Mouse (Mus musculus) hindbrain, embryonic 13.5 days (tissue): ENCODE measurements around the gene Atxn7l2. TPM values are rescaled to one million over a fixed set of nuclear protein-coding genes. Genes with fewer than 3 reads are reported as not detected.

Experiments used
- ATAC-seq: fragments of 200-750 bp; cut with Nextera tagmentation; 2 replicates; pipeline ENCODE4 v1.8.0; 2017; ENCODE audit warnings: moderate TSS enrichment; ENCODE audit not compliant: low FRiP score
- H3K27ac ChIP-seq: fragments of 300-500 bp; sonication (generic); 2 replicates; pipeline ENCODE4 v1.5.1; 2015; ENCODE audit warnings: inconsistent platforms, mild to moderate bottlenecking, moderate library complexity
- H3K27me3 ChIP-seq: fragments of 300-500 bp; sonication (generic); 2 replicates; pipeline ENCODE4 v1.6.1; 2015; ENCODE audit warnings: mild to moderate bottlenecking, inconsistent platforms
- H3K36me3 ChIP-seq: fragments of 300-500 bp; sonication (generic); 2 replicates; pipeline ENCODE4 v1.6.1; 2015; ENCODE audit warnings: mild to moderate bottlenecking, inconsistent platforms
- H3K4me1 ChIP-seq: fragments of 300-500 bp; sonication (generic); replicated peaks from 2 replicates; pipeline ENCODE4 v1.6.1; 2015; ENCODE audit warnings: inconsistent platforms
- H3K4me2 ChIP-seq: fragments of 300-500 bp; sonication (generic); 2 replicates; pipeline ENCODE4 v1.6.1; 2015; ENCODE audit warnings: inconsistent platforms, mild to moderate bottlenecking, moderate library complexity
- H3K4me3 ChIP-seq: fragments of 300-500 bp; sonication (generic); 2 replicates; pipeline ENCODE4 v1.5.1; 2015; ENCODE audit warnings: mild to moderate bottlenecking, inconsistent platforms
- H3K9ac ChIP-seq: fragments of 300-500 bp; sonication (generic); 2 replicates; pipeline ENCODE4 v1.6.1; 2015; ENCODE audit warnings: mild to moderate bottlenecking, inconsistent platforms
- H3K9me3 ChIP-seq: fragments of 300-500 bp; sonication (generic); 2 replicates; pipeline ENCODE4 v1.6.1; 2016; ENCODE audit warnings: inconsistent platforms
- WGBS: fragments of 180-500 bp; shearing (Covaris S2); methylation state at CpG from one replicate; pipeline ENCODE4 v1.1.7; 2015; 5-methylcytosine and 5-hydroxymethylcytosine counted together
- polyA plus RNA-seq: library from polyadenylated mRNA; unstranded; fragments of >200 nt; fragmentation: Nextera tagmentation; extraction: Ambion mirVana; gene quantifications from 2 replicates; pipeline ENCODE4 v1.2.1, GENCODE M21; 2015

The Atxn7l2 gene
- polyA plus RNA-seq, 1 experiment from 2014 or later = 26.2 TPM

- H3K4me2 ChIP-seq = no peak overlapping the region; the same call in 1 of the 2 replicates
- WGBS = 14% methylated on average over 10 of the region's 10 CpGs
- no peak overlapping the region for H3K4me3 ChIP-seq
- no peaks in the 10 kb centered on the region for H3K36me3 ChIP-seq
- H3K27ac ChIP-seq = peak overlapping the region; percentile 93
- H3K9me3 ChIP-seq = no peaks in the 10 kb centered on the region
- peaks cover 50% of the 10 kb centered on the region for H3K4me1 ChIP-seq
- ATAC-seq = peak; percentile 41
- H3K9ac ChIP-seq = peak overlapping the region; percentile 51; the same call in 1 of the 2 replicates
- H3K27me3 ChIP-seq = 0 out of 2 replicates have a peak, but pooled peaks cover 5% of the 10 kb centered on the region
These were observed 45.0 kb downstream of the Atxn7l2 start for GRCm38 (mm10) chr3:108165532-108166315.

- H3K27me3 ChIP-seq = 0 out of 2 replicates have a peak, but pooled peaks cover 5% of the 10 kb centered on the region
- peak overlapping the region; percentile 93 for H3K27ac ChIP-seq
- H3K9ac ChIP-seq = peak overlapping the region; percentile 59; the same call in 1 of the 2 replicates
- H3K4me1 ChIP-seq = peaks cover 50% of the 10 kb centered on the region
- peak overlapping the region; percentile 22 for H3K4me3 ChIP-seq
- H3K36me3 ChIP-seq = no peaks in the 10 kb centered on the region
- peak; percentile 61 for ATAC-seq
- H3K4me2 ChIP-seq = peak overlapping the region; percentile 50
- 15% methylated on average over 9 of the region's 9 CpGs for WGBS
- H3K9me3 ChIP-seq = no peaks in the 10 kb centered on the region
These were observed 45.9 kb downstream of the Atxn7l2 start for GRCm38 (mm10) chr3:108164807-108165206.

- 72% methylated on average over 5 of the region's 5 CpGs for WGBS
- no peak overlapping the region for H3K4me3 ChIP-seq
- no peak overlapping the region for H3K27ac ChIP-seq
- no peaks in the 10 kb centered on the region for H3K9me3 ChIP-seq
- no peak overlapping the region for H3K9ac ChIP-seq
- no peaks in the 10 kb centered on the region for H3K36me3 ChIP-seq
- ATAC-seq = no peak
- H3K4me1 ChIP-seq = peaks cover 48% of the 10 kb centered on the region
- H3K27me3 ChIP-seq = 0 out of 2 replicates have a peak, but pooled peaks cover 5% of the 10 kb centered on the region
- no peak overlapping the region for H3K4me2 ChIP-seq
These were observed 46.6 kb downstream of the Atxn7l2 start for GRCm38 (mm10) chr3:108164091-108164490.

GRCm38 (mm10) chr3:108158383-108159037 is 52.2 kb downstream of the Atxn7l2 start:
- Histone ChIP-seq H3K4me2 (no peak overlapping the region), H3K4me3 (no peak overlapping the region), H3K9ac (peak overlapping the region; percentile 36; the same call in 1 of the 2 replicates), H3K4me1 (peaks cover 25% of the 10 kb centered on the region), H3K27ac (peak overlapping the region; percentile 77), H3K36me3 (no peaks in the 10 kb centered on the region), H3K9me3 (no peaks in the 10 kb centered on the region), H3K27me3 (0 out of 2 replicates have a peak, but pooled peaks cover 5% of the 10 kb centered on the region)
- whole genome bisulfite sequencing = 53% methylated on average over 9 of the region's 9 CpGs
- ATAC-seq = peak; percentile 58

GRCm38 (mm10) chr3:108154656-108155055 is 56.1 kb downstream of the Atxn7l2 start, which contains the start of gene Gpr61:
TSS of gene Gpr61 (minus strand) at chr3:108154882.
- peak within 1 kb of the TSS; percentile 37 for H3K4me3 ChIP-seq
- WGBS = 45% methylated on average over 4 of the region's 4 CpGs
- peak within 1 kb of the TSS; percentile 76 for H3K27ac ChIP-seq
- no peaks in the 10 kb centered on the region for H3K27me3 ChIP-seq
- peaks cover 25% of the 10 kb centered on the region for H3K4me1 ChIP-seq
- no peaks in the 10 kb centered on the region for H3K9me3 ChIP-seq
- peak within 1 kb of the TSS; percentile 50 for H3K4me2 ChIP-seq
- peak; percentile 31; the same call in 1 of the 2 replicates for ATAC-seq
- no peaks in the 10 kb centered on the region for H3K36me3 ChIP-seq
- H3K9ac ChIP-seq = peak within 1 kb of the TSS; percentile 68

- Histone ChIP-seq H3K27ac (no peak overlapping the region), H3K4me1 (peaks cover 12% of the 10 kb centered on the region), H3K36me3 (no peaks in the 10 kb centered on the region), H3K27me3 (no peaks in the 10 kb centered on the region), H3K9ac (no peak overlapping the region), H3K4me3 (no peak overlapping the region), H3K9me3 (no peaks in the 10 kb centered on the region), H3K4me2 (no peak overlapping the region)
- WGBS = 94% methylated on average over 3 of the region's 3 CpGs
- no peak for ATAC-seq
These were observed 58.4 kb downstream of the Atxn7l2 start for GRCm38 (mm10) chr3:108152290-108152689.

Other genes with a start within 250 kb of the Atxn7l2 start
- gene Gstm3, start 241.7 kb downstream of the Atxn7l2 start, polyA plus RNA-seq = 0.17 TPM in 1 of 2 replicates, not detected in the other
- gene Gstm2, start 224.5 kb downstream of the Atxn7l2 start, polyA plus RNA-seq = 10.0 and 10.9 TPM in 2 replicates
- gene Gstm1, start 193.0 kb downstream of the Atxn7l2 start, polyA plus RNA-seq = 53.7 and 54.2 TPM in 2 replicates
- 15.2 and 15.4 TPM in 2 replicates for gene Gstm4, start 166.0 kb downstream of the Atxn7l2 start, polyA plus RNA-seq
- 50.9 and 52.4 TPM in 2 replicates for gene Ampd2, start 124.3 kb downstream of the Atxn7l2 start, polyA plus RNA-seq
- gene Gnat2, start 118.1 kb downstream of the Atxn7l2 start, polyA plus RNA-seq = 0.10 and 0.43 TPM in 2 replicates
- 146 and 148 TPM in 2 replicates for gene Gnai3, start 64.8 kb downstream of the Atxn7l2 start, polyA plus RNA-seq
- 3.0 and 3.5 TPM in 2 replicates for gene Gpr61, start 56.1 kb downstream of the Atxn7l2 start, polyA plus RNA-seq
- 12.0 and 13.8 TPM in 2 replicates for gene Amigo1, start 24.6 kb downstream of the Atxn7l2 start, polyA plus RNA-seq
- 3.5 and 4.3 TPM in 2 replicates for gene Cyb561d1, start 9.7 kb downstream of the Atxn7l2 start, polyA plus RNA-seq
- gene Sypl2, start 15.7 kb upstream of the Atxn7l2 start, polyA plus RNA-seq = 0.34 and 0.43 TPM in 2 replicates
- gene Psma5, start 46.0 kb upstream of the Atxn7l2 start, polyA plus RNA-seq = 233 and 239 TPM in 2 replicates
- 14.7 and 15.9 TPM in 2 replicates for gene Sort1, start 73.1 kb upstream of the Atxn7l2 start, polyA plus RNA-seq
- 0.13 and 0.21 TPM in 2 replicates for gene Mybphl, start 154.0 kb upstream of the Atxn7l2 start, polyA plus RNA-seq
- 13.8 and 13.9 TPM in 2 replicates for gene Psrc1, start 172.9 kb upstream of the Atxn7l2 start, polyA plus RNA-seq
- 50.5 and 58.0 TPM in 2 replicates for gene Celsr2, start 204.6 kb upstream of the Atxn7l2 start, polyA plus RNA-seq
- 220 and 230 TPM in 2 replicates for gene Sars, start 234.3 kb upstream of the Atxn7l2 start, polyA plus RNA-seq